Mouse (Mus musculus): ENCODE measurements around the gene Cyfip2.

GRCm38 (mm10) chr11:46310647-46311063 is 2.0 kb downstream of the Cyfip2 start:
- TF ChIP-seq POLR2A (IDR thresholded peaks at IDR 0.05; ENCODE audit: borderline replicate concordance, extremely low read depth, insufficient read depth, insufficient read length, poor library complexity, severe bottlenecking) (no peak), CTCF (IDR thresholded peaks at IDR 0.05; ENCODE audit: borderline replicate concordance, extremely low read depth, insufficient read depth, insufficient read length) (no peak)

Data from brain, embryonic 14.5 days (tissue).